Mouse (Mus musculus): ENCODE results near the gene Pcnx3. TPM values are rescaled to one million over a fixed set of nuclear protein-coding genes. Genes with fewer than 3 reads are reported as not detected.

Gene Pcnx3
- polyA plus RNA-seq, 2 experiments = 9.1 to 19.8 TPM

DNA sequence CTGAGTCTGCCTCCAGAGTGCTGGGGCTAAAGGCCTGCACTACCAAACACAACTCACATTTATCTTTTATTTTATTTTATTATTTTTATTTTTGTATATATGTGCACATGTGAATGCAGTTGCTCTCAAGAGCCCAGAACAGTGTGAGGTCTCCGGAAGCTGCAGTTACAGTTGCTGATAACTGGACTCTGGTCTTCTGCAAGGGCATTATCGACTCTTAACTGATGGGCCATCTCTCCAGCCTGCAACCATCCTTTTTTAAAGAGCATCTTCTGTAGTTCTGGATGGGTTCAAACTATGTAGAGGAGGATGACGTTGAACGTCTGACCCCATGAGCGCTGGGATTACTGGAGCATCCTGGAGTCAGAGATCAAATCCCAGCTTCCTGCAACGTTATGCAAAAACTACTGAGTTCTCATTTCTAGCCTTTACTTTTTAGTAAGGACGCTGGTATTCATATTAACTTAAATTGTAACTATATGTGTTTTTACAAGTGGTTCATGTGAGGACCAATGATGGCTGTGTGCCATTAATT lies 52.6 kb downstream of the Pcnx3 start:
- TF ChIP-seq EP300 (IDR thresholded peaks at IDR 0.05; ENCODE audit: low read depth) (no peak), CTCF (IDR thresholded peaks at IDR 0.05; ENCODE audit: low read depth) (no peak)
- no peaks in the 10 kb centered on the region for H3K27me3 ChIP-seq (ENCODE audit: control insufficient read depth, insufficient read depth, low read length)
- H3K36me3 ChIP-seq (replicated peaks; ENCODE audit: control insufficient read depth, insufficient read depth, low read depth) = peaks cover 14% of the 10 kb centered on the region
- no peak overlapping the region for H3K4me3 ChIP-seq (ENCODE audit: insufficient read depth in 1 of 2, low read depth in 2 of 2, low read length in 2 of 2)
- H3K9me3 ChIP-seq (ENCODE audit: control insufficient read depth, low read length) = no peaks in the 10 kb centered on the region
- H3K4me2 ChIP-seq (ENCODE audit: low read depth) = peak overlapping the region; percentile 99
- ATAC-seq (ENCODE audit: insufficient read depth) (no peak), DNase-seq (ENCODE audit: low read depth in 3 of 3, low spot score in 3 of 3) (no peak)
- H3K9ac ChIP-seq (replicated peaks) = no peak overlapping the region
- no peak overlapping the region for H3K27ac ChIP-seq
- H3K4me1 ChIP-seq (replicated peaks; ENCODE audit: control insufficient read depth in 2 of 2, insufficient read depth in 2 of 2, low read length in 1 of 2) = peaks cover 13 to 22% of the 10 kb centered on the region in 2 experiments
- 60% methylated on average over 7 of the region's 7 CpGs for WGBS (ENCODE audit: insufficient replicate concordance)

DNA sequence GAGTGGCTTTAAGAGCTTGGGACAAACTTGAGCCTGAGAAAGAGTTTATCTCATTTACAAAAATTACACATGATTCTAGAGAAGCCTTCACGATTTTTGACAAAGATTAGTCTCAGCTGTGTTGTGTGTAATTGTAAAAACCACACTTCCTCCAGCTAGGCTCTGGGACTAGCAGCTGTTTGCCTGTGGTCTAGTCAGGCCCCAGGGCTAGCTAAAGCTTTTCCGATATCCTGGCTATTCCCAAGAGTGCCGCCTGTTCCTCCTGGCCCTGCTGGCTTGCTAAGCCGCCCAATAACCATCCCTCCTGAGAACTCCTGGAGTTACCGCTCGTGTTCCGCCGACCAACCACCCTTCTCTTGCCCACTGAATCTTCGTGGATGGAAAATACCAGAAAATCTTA lies 56.6 kb downstream of the Pcnx3 start:
- H3K4me3 ChIP-seq (ENCODE audit: insufficient read depth in 1 of 2, low read depth in 2 of 2, low read length in 2 of 2) = no peak overlapping the region
- no peak overlapping the region for H3K27ac ChIP-seq
- ATAC-seq (ENCODE audit: insufficient read depth) = no peak
- no peak overlapping the region for H3K4me2 ChIP-seq (ENCODE audit: low read depth)
- H3K36me3 ChIP-seq (replicated peaks; ENCODE audit: control insufficient read depth, insufficient read depth, low read depth) = no peaks in the 10 kb centered on the region
- H3K9me3 ChIP-seq (ENCODE audit: control insufficient read depth, low read length) = no peaks in the 10 kb centered on the region
- 67% methylated on average over 9 of the region's 9 CpGs for WGBS (ENCODE audit: insufficient replicate concordance)
- no peaks in the 10 kb centered on the region for H3K27me3 ChIP-seq (ENCODE audit: control insufficient read depth, insufficient read depth, low read length)
- H3K4me1 ChIP-seq (replicated peaks; ENCODE audit: control insufficient read depth in 2 of 2, insufficient read depth in 2 of 2, low read length in 1 of 2) = peaks cover 5 to 8% of the 10 kb centered on the region in 2 experiments; a peak in 3 of 4 replicates
- H3K9ac ChIP-seq (replicated peaks) = no peak overlapping the region
- TF ChIP-seq CTCF (IDR thresholded peaks at IDR 0.05; ENCODE audit: low read depth) = no peak
- TF ChIP-seq EP300 (IDR thresholded peaks at IDR 0.05; ENCODE audit: low read depth) = no peak
- no peak for DNase-seq (ENCODE audit: low read depth in 3 of 3, low spot score in 3 of 3)

DNA sequence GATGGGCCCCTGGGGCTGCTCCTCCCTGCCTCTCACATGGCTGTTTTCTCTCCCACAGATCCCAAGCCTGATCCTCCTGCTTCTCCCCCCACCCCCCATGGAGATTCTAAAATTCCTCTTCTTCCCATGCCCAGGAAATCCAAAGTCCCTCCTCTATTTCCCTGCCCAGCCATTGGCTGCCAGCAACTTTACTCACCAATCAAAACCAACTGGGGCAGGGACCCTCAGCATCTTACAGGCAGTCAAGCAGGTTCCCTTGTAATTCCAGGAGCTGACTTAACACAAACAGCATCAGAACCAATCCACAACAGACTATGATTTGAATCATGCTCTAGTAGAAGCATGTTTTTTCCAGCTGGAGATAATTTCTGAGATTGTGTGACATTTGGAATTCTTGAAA lies 58.8 kb downstream of the Pcnx3 start:
- H3K27ac ChIP-seq = no peak overlapping the region
- H3K9ac ChIP-seq (replicated peaks) = no peak overlapping the region
- no peaks in the 10 kb centered on the region for H3K36me3 ChIP-seq (replicated peaks; ENCODE audit: control insufficient read depth, insufficient read depth, low read depth)
- H3K4me3 ChIP-seq (ENCODE audit: insufficient read depth in 1 of 2, low read depth in 2 of 2, low read length in 2 of 2) = no peak overlapping the region
- H3K4me2 ChIP-seq (ENCODE audit: low read depth) = no peak overlapping the region
- ATAC-seq (ENCODE audit: insufficient read depth) (no peak), DNase-seq (ENCODE audit: low read depth in 3 of 3, low spot score in 3 of 3) (no peak)
- H3K27me3 ChIP-seq (ENCODE audit: control insufficient read depth, insufficient read depth, low read length) = no peaks in the 10 kb centered on the region
- H3K9me3 ChIP-seq (ENCODE audit: control insufficient read depth, low read length) = no peaks in the 10 kb centered on the region
- no peaks in the 10 kb centered on the region for H3K4me1 ChIP-seq (replicated peaks; ENCODE audit: control insufficient read depth in 2 of 2, insufficient read depth in 2 of 2, low read length in 1 of 2)
- TF ChIP-seq EP300 (IDR thresholded peaks at IDR 0.05; ENCODE audit: low read depth) = no peak
- no peak for TF ChIP-seq CTCF (IDR thresholded peaks at IDR 0.05; ENCODE audit: low read depth)

DNA sequence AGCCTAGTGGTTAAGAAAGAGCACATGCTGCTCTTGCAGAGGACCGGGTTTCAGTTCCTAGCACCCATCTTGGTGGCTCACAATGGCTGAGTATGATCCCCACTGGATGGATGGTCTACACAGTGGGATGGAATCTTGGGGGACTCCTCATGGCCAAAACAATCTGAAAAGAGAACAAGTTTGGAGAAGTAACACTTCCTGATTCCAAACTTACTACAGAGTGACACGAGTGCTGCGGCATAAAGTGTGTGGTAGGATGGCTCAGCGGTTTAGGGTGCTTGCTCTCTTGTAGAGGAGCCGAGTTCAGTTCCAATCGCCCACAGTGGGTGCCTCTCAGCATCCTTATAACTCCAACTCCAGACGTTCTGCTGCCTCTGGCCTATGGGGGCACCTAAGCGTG lies 63.4 kb downstream of the Pcnx3 start:
- 57% methylated on average over 8 of the region's 8 CpGs for WGBS (ENCODE audit: insufficient replicate concordance)
- H3K9ac ChIP-seq (replicated peaks) = no peak overlapping the region
- no peak for TF ChIP-seq CTCF (IDR thresholded peaks at IDR 0.05; ENCODE audit: low read depth)
- TF ChIP-seq EP300 (IDR thresholded peaks at IDR 0.05; ENCODE audit: low read depth) = no peak

DNA sequence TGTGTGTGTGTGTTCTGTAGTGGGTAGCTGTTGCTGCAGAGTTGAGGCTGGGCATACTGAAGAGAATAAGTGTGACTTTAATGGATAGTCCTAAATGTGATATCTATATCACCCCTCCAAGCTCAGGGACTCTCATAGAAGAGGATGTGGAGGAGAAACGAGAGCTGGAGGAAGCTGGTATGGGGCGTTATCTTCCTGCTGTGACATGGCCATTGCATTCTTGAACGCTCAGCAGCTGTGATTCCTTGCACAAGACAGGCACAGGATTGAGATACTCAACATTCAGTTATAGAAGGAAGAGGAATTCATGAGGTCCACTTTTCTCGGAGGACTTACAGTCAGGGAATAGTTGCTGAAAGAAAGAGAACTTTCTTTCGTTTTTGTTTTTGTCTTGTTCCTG lies 66.8 kb downstream of the Pcnx3 start:
- ATAC-seq (ENCODE audit: insufficient read depth) = no peak
- TF ChIP-seq CTCF (IDR thresholded peaks at IDR 0.05; ENCODE audit: low read depth) (no peak), EP300 (IDR thresholded peaks at IDR 0.05; ENCODE audit: low read depth) (no peak)
- WGBS (ENCODE audit: insufficient replicate concordance) = 33% methylated on average over 5 of the region's 5 CpGs

More for the DNA sequence above, 63.4 kb downstream of the Pcnx3 start:
- Histone ChIP-seq H3K36me3 (replicated peaks; ENCODE audit: control insufficient read depth, insufficient read depth, low read depth) (no peaks in the 10 kb centered on the region), H3K4me1 (replicated peaks; ENCODE audit: control insufficient read depth in 2 of 2, insufficient read depth in 2 of 2, low read length in 1 of 2) (no peaks in the 10 kb centered on the region), H3K9me3 (ENCODE audit: control insufficient read depth, low read length) (no peaks in the 10 kb centered on the region), H3K27me3 (ENCODE audit: control insufficient read depth, insufficient read depth, low read length) (no peaks in the 10 kb centered on the region), H3K4me3 (ENCODE audit: insufficient read depth in 1 of 2, low read depth in 2 of 2, low read length in 2 of 2) (no peak overlapping the region), H3K4me2 (ENCODE audit: low read depth) (no peak overlapping the region), H3K27ac (no peak overlapping the region)
- ATAC-seq (ENCODE audit: insufficient read depth) (no peak), DNase-seq (ENCODE audit: low read depth in 3 of 3, low spot score in 3 of 3) (no peak)

More for the DNA sequence above, 66.8 kb downstream of the Pcnx3 start:
- no peak overlapping the region for H3K4me2 ChIP-seq (ENCODE audit: low read depth)
- no peaks in the 10 kb centered on the region for H3K4me1 ChIP-seq (replicated peaks; ENCODE audit: control insufficient read depth in 2 of 2, insufficient read depth in 2 of 2, low read length in 1 of 2)
- no peak overlapping the region for H3K9ac ChIP-seq (replicated peaks)
- H3K36me3 ChIP-seq (replicated peaks; ENCODE audit: control insufficient read depth, insufficient read depth, low read depth) = no peaks in the 10 kb centered on the region
- H3K4me3 ChIP-seq (ENCODE audit: insufficient read depth in 1 of 2, low read depth in 2 of 2, low read length in 2 of 2) = no peak overlapping the region
- no peaks in the 10 kb centered on the region for H3K27me3 ChIP-seq (ENCODE audit: control insufficient read depth, insufficient read depth, low read length)
- no peaks in the 10 kb centered on the region for H3K9me3 ChIP-seq (ENCODE audit: control insufficient read depth, low read length)
- H3K27ac ChIP-seq = no peak overlapping the region
- DNase-seq (ENCODE audit: low read depth in 3 of 3, low spot score in 3 of 3) = no peak
